8 mouse cellular contexts compared by ENCODE assay signal in the genomic region with DNA sequence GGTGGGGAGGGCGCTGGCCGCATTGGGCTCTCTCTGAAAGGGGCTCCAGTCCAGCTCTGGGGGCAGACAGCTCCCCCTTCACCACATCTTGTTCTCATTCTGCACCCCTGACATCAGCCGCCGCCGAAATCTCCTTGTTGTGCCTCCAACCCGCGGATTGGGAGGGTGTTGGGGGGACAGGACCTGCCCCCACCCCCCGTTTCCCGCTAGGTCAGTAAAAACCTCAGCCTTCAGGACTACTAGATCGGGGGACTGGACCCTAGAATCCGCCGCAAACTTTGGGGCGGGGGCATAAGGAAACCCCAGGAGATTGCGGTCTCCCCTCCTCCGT. TPM values are rescaled to one million over a fixed set of nuclear protein-coding genes. Genes with fewer than 3 reads are reported as not detected.
DNase-seq lines count a peak whose midpoint lies in the region; ATAC-seq and TF ChIP-seq lines count a peak whose summit lies in the region.

No protein-coding gene starts in this region.

- peak overlapping the region; percentile 72 for H3K4me3 ChIP-seq in lung, embryonic 14.5 days (ENCODE audit: low read depth, low read length)
- peak overlapping the region; percentile 54 for H3K4me3 ChIP-seq in intestine, postnatal 0 days (ENCODE audit: low read depth, low read length)
- peak overlapping the region; percentile 56 for H3K4me3 ChIP-seq in small intestine, adult 2 months (ENCODE audit: low read depth, low read length)

- peak overlapping the region; percentile 77 for H3K9ac ChIP-seq in lung, embryonic 14.5 days
- H3K9ac ChIP-seq in intestine, postnatal 0 days (ENCODE audit: low read depth, low read length), result 0 out of 2 replicates have a peak overlapping the region, but pooled peaks have one; percentile 43

- no peak overlapping the region; the same call in 1 of the 2 replicates for H3K27ac ChIP-seq in lung, embryonic 14.5 days (ENCODE audit: low read depth)
- no peak overlapping the region for H3K27ac ChIP-seq in intestine, postnatal 0 days (ENCODE audit: low read depth, low read length)
- H3K27ac ChIP-seq in small intestine, adult 2 months (ENCODE audit: insufficient read depth, low read depth, low read length), result no peak overlapping the region

- H3K9me3 ChIP-seq in lung, embryonic 14.5 days (ENCODE audit: low read depth, low read length), result no peaks in the 10 kb centered on the region
- no peaks in the 10 kb centered on the region for H3K9me3 ChIP-seq in intestine, postnatal 0 days (ENCODE audit: control insufficient read depth)

- peak overlapping the region; percentile 92 for H3K4me2 ChIP-seq in lung, embryonic 14.5 days
- peak overlapping the region; percentile 88 for H3K4me2 ChIP-seq in intestine, postnatal 0 days (replicated peaks; ENCODE audit: low read depth)

- no peak for TF ChIP-seq POLR2A in small intestine, adult 2 months (IDR thresholded peaks at IDR 0.05; ENCODE audit: low read depth, low read length)

- no peak for TF ChIP-seq CTCF in lung, embryonic 14.5 days (IDR thresholded peaks at IDR 0.05; ENCODE audit: low read depth)
- no peak for TF ChIP-seq CTCF in intestine, postnatal 0 days (IDR thresholded peaks at IDR 0.05; ENCODE audit: low read depth)
- TF ChIP-seq CTCF in small intestine, adult 2 months (IDR thresholded peaks at IDR 0.05; ENCODE audit: extremely low read depth, insufficient read length, insufficient replicate concordance, low read depth, low read length), result no peak

- H3K36me3 ChIP-seq in lung, embryonic 14.5 days (ENCODE audit: insufficient read depth), result no peaks in the 10 kb centered on the region
- no peaks in the 10 kb centered on the region for H3K36me3 ChIP-seq in intestine, postnatal 0 days (ENCODE audit: control insufficient read depth, insufficient read depth)
- no peaks in the 10 kb centered on the region for H3K36me3 ChIP-seq in small intestine, adult 2 months (ENCODE audit: control insufficient read depth, insufficient read depth, low read length)

- peaks cover 36% of the 10 kb centered on the region for H3K27me3 ChIP-seq in lung, embryonic 14.5 days (ENCODE audit: insufficient read depth, low read length)
- H3K27me3 ChIP-seq in intestine, postnatal 0 days (replicated peaks; ENCODE audit: control insufficient read depth, insufficient read depth, low read length), result peaks cover 52% of the 10 kb centered on the region
- H3K27me3 ChIP-seq in small intestine, adult 2 months (ENCODE audit: control insufficient read depth, insufficient read depth, low read length), result peaks cover 49% of the 10 kb centered on the region

- ATAC-seq in CD4-positive, CD25-positive, alpha-beta regulatory T cell, adult 4 months, result no peak
- ATAC-seq in lung, embryonic 14.5 days (ENCODE audit: insufficient read depth), result no peak
- no peak for ATAC-seq in intestine, postnatal 0 days

- peak; percentile 37 for DNase-seq in CD4-positive, CD25-positive, alpha-beta regulatory T cell, adult 2 months (ENCODE audit: low read depth, low spot score)
- DNase-seq in lung, embryonic 14.5 days, result peak; percentile 43
- DNase-seq in lung, postnatal 25 days (ENCODE audit: low spot score), result no peak
- no peak for DNase-seq in ovary, adult 18-20 months (ENCODE audit: low spot score)
- DNase-seq in urinary bladder, postnatal 25 days (ENCODE audit: low spot score), result no peak

- H3K4me1 ChIP-seq in lung, embryonic 14.5 days (ENCODE audit: insufficient read depth), result peaks cover 38% of the 10 kb centered on the region
- H3K4me1 ChIP-seq in intestine, postnatal 0 days (replicated peaks; ENCODE audit: control insufficient read depth, insufficient read depth, low read length), result peaks cover 3% of the 10 kb centered on the region; the same call in 1 of the 2 replicates
- H3K4me1 ChIP-seq in small intestine, adult 2 months (ENCODE audit: control insufficient read depth, insufficient read depth, insufficient read length, low read length), result peaks cover 7% of the 10 kb centered on the region

- under 1% methylated on average over 15 of the region's 15 CpGs for WGBS in lung, embryonic 14.5 days
- WGBS in intestine, postnatal 0 days, result 2% methylated on average over 15 of the region's 15 CpGs
- WGBS in small intestine, adult 2 months, result 5% methylated on average over 15 of the region's 15 CpGs

RNA-seq across cellular contexts. Expression of a gene that starts 1.4 kb away (rescaled TPM):
- polyA plus RNA-seq in CD4-positive, CD25-positive, alpha-beta regulatory T cell, adult 4 months (2017; shearing (Covaris generic)), result not detected
- polyA plus RNA-seq in lung, embryonic 14.5 days (2014; fragmentation: Nextera tagmentation; extraction: Ambion mirVana), result 12.9 and 13.5 TPM in 2 replicates
- 1.2 and 1.4 TPM in 2 replicates for polyA plus RNA-seq in intestine, postnatal 0 days (2015; fragmentation: Nextera tagmentation; extraction: Ambion mirVana)
- polyA plus RNA-seq in small intestine, adult 2 months (2012; rRNA removed), result 6.9 and 10.7 TPM in 2 replicates

RNA-seq across cellular contexts. Expression of a gene that starts 13.4 kb away (rescaled TPM):
- not detected for polyA plus RNA-seq in CD4-positive, CD25-positive, alpha-beta regulatory T cell, adult 4 months (2017; shearing (Covaris generic))
- polyA plus RNA-seq in lung, embryonic 14.5 days (2014; fragmentation: Nextera tagmentation; extraction: Ambion mirVana), result 0.42 TPM in 1 of 2 replicates, not detected in the other
- not detected in 2 replicates for polyA plus RNA-seq in intestine, postnatal 0 days (2015; fragmentation: Nextera tagmentation; extraction: Ambion mirVana)
- 0.09 TPM in 1 of 2 replicates, not detected in the other for polyA plus RNA-seq in small intestine, adult 2 months (2012; rRNA removed)

RNA-seq across cellular contexts. Expression of a gene that starts 27.2 kb away (rescaled TPM):
- not detected for polyA plus RNA-seq in CD4-positive, CD25-positive, alpha-beta regulatory T cell, adult 4 months (2017; shearing (Covaris generic))
- polyA plus RNA-seq in lung, embryonic 14.5 days (2014; fragmentation: Nextera tagmentation; extraction: Ambion mirVana), result 14.1 and 15.9 TPM in 2 replicates
- polyA plus RNA-seq in intestine, postnatal 0 days (2015; fragmentation: Nextera tagmentation; extraction: Ambion mirVana), result 0.55 and 1.0 TPM in 2 replicates
- polyA plus RNA-seq in small intestine, adult 2 months (2012; rRNA removed), result 2.6 and 9.9 TPM in 2 replicates

RNA-seq across cellular contexts. Expression of a gene that starts 49.0 kb away (rescaled TPM):
- not detected for polyA plus RNA-seq in CD4-positive, CD25-positive, alpha-beta regulatory T cell, adult 4 months (2017; shearing (Covaris generic))
- 3.2 and 3.3 TPM in 2 replicates for polyA plus RNA-seq in lung, embryonic 14.5 days (2014; fragmentation: Nextera tagmentation; extraction: Ambion mirVana)
- polyA plus RNA-seq in intestine, postnatal 0 days (2015; fragmentation: Nextera tagmentation; extraction: Ambion mirVana), result 0.94 and 1.7 TPM in 2 replicates
- polyA plus RNA-seq in small intestine, adult 2 months (2012; rRNA removed), result 1.1 and 1.4 TPM in 2 replicates

Comparison
In these comparisons a context has a peak if more than half of its experiments do, and no peak if none do; other contexts are left out.
1. DNase-seq: peak in CD4-positive, CD25-positive, alpha-beta regulatory T cell, adult 2 months (single experiment) and lung, embryonic 14.5 days (single experiment); none in lung, postnatal 25 days (single experiment), ovary, adult 18-20 months (single experiment) and urinary bladder, postnatal 25 days (single experiment).
2. Peak in every context shown above with its lines, with median percentiles within 50 percentile points of each other: H3K4me3 ChIP-seq.